Mouse (Mus musculus) thymus, postnatal 10 days (tissue): ENCODE measurements around the gene Cfap54.
A peak's percentile ranks its signal among the peaks of the same experiment; 100 is the strongest.

Experiments
- DNase-seq, 2 experiments: peaks; one replicate each; pipeline ENCODE4 v3.0.0; 2021; ENCODE audit warnings: low spot score in 2 of 2

Cfap54 gene

DNA sequence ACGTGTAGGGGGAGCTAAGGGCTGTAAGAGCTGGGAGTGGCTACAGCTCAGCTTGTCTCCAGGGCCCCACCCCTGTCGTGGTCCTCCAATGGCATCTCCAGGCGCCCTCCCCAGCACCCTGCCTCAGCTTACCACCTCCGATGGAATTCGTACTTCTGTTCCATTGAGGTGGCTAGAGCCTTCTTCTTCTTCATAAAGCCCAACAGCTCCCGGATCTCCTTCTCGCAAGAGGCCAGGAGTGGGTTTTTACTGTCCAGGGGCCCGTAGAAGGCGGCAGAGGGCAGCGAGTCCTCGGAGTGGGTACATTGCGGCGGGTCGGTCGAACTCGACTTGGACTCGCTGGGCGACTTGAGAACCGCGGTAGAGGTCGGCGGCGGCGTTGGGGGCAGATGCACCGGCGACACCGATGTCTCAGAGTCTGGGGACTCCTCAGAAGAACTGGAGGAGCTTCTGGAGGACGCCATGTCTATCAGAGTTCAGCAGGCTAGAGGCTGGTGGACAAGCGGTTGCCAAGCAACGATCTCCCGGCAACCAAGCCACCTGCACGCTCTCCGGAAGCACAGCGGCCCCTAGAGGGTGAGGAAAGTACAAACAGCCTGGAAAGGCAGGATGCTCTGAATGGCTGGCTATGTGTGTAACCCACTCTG, at the start of gene Cfap54:
Gene Cfap54, minus strand, starts transcription at position 486 of the 647 bp plus-strand sequence.
- peak; percentile 84 to 93 for DNase-seq

GRCm38 (mm10) chr10:93130456-93130940, 49.1 kb upstream of the Cfap54 start:
- DNase-seq = no peak

DNA sequence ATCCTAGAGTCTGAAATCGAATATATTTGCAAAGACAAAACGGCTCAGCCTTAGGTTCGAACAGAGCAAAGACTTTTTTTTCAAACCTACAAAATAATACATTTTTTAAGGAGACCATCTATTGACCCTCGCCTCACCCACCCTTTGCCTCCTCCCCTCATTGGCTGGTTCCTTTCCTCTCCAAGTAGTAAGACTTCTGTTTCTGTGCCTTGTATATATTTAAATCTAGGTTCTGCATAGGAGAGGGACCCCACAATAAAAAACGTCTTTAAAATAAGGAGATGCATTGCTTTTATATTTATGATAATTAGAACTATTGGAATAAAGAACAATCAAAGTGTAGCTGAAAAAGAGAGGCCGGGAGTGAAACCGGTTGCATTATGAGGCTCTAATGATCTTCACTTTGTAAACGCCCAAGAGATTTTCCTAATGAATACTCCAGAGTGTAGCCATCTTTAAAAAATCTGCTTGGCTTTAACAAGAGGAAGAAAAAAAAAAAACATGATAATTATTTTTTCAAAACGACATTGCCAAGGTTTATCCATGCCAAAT, 48.6 kb upstream of the Cfap54 start:
- DNase-seq = no peak

- DNase-seq = no peak
Measured at GRCm38 (mm10) chr10:93129345-93129744, 47.9 kb upstream of the Cfap54 start.

- no peak for DNase-seq
Measured at GRCm38 (mm10) chr10:93128566-93128965, 47.1 kb upstream of the Cfap54 start.

DNA sequence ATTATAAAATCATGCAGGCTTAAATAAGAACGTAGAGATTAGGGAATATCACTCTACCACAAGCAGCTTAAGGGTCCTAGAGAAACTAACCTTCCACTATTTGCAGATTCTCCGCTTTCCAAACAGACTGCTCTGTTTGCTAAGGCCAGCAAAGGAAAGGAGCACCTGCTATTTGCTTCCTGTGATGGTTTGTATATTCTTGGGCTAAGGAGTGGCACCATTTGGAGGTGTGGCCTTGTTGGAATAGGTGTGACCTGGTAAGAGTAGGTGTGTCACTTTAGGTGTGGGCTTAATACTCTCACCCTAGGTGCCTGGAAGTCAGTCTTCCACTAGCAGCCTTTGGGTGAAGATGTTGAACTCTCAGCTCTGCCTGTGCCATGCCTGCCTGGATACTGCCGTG, 44.6 kb upstream of the Cfap54 start:
- no peak for DNase-seq

DNA sequence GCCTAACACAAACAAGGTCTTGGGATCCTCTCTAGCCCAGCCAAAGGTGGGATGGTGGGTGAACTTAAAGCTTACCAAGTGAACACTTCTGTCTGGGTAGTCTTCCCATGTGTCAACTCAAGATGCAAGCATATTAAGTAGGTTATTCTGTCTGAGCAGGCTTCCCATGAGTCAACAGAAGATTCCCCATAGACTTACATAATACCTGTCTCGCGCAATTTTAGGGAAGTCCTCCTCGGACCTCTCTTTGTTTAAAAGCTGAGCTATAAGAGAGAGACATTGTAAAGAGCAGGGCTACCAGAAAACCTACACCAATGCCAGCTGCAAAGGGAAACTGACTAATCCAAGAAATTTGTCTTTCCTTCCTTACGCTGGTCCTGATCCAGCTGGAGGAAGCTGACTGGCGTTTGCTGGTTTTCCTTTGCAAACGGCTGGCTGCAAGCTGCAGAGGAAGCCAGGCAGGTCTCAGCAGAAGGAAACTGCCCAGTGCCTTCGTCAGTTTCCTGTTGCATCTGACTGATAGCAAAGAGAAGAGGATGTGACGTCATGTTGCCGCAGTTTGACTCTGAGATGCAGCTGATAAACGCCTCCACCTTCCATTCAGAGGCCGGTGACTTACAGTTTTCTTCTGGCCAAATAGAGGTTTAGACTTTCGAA, 42.7 kb upstream of the Cfap54 start:
- DNase-seq = peak; percentile 84 to 85

DNA sequence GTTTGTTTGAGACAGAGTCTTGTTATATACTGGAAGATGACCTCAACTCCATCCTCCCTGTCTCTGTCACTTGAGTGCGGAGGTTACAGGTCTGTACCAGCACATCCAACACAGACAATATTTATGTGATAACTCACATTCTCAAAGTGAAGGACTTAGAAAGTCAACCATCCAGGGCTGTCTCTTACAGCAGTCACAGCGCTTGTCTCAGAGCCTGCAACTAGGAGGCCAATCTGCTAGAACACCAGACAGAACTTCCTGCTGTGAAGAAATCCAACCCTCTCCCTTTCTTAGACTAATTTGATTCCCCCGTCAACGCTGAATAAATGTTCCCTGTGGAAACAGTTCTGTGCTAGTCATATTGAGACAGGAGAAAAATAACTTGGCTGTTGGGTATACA, 41.9 kb upstream of the Cfap54 start:
- no peak for DNase-seq

DNA sequence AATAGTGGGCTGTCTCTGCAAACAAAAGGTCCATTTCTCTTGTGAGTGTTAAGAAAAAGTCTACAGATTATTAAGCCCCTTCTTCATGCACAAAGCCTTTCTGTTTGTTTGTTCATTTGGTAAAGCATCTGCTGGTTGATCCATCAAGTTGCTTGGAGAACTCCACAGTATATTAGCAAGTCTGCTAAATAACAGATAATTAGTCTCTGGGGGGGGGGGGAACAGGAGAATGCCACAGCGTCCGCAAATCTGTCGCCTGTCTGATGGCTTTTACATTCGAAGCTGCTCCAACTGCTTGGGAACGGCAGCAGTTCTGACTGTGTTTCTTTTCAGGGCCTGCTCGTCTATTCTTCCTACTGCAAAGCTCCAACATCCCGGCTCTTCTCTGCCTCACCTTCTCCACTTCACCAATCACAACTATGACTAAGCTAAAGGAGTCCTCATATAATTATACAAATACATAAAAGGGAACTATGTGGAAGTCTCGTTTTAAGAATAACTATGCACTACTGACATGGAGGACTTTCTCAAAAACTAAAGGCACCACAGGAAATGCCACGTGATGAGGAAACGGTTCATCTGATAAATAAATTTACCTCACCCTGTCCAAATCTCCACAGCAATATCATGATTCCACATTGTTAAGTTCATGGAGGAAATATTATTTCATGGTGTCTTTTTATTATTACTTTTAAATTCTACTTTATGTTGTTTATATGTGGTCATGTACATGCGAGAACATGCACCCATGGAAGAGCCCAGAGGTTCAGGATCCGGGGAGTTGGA, 41.2 kb upstream of the Cfap54 start:
- no peak for DNase-seq

DNA sequence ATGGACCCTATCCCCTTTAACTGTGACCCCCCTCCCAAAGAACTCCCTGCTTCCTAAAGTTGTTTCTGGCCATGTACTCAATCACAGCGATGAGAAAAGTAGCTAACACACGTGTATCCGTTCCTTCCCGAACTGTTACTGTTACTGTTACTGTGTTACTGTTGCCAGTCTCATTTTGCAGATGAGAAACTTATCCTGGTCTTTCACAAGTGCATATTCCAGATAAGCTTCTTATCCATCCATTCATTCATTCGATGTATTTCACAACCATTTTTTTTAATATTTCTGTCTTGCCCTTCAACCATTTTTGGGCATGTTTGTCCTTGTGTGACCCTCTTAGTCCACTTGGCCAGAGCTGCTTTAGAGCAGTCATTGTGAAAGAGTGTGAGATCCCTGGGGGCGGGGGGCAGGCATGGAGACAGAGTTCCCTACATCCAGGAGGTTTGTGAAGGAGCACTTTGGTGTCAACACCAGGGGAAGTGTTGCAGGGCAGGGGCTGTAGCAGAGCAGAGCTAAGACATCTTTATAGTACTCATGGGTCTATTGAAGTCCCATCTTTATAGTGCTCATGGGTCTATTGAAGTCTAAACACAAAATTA, 39.9 kb upstream of the Cfap54 start:
- DNase-seq = no peak

GRCm38 (mm10) chr10:93119809-93120208, 38.4 kb upstream of the Cfap54 start:
- DNase-seq = no peak

DNA sequence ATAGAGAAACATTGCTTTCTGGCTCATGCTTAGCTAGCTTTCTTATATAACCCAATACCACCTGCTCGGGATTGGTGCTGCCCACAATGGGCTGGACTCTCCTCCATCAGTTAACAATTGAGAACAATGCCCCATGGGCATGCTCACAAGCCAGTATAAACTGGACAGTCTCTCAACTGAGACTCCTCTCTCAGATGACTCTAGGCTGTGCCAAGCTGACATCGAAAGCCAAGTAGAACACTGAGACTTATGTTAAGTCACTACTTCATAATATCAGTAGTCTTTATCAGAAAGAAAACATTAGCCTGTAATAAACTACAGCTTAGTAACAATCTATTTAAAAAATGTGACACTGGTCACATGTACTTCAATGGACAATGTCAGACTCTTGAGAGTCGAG, 35.2 kb upstream of the Cfap54 start:
- no peak for DNase-seq

GRCm38 (mm10) chr10:93115743-93116142, 34.3 kb upstream of the Cfap54 start:
- no peak for DNase-seq

DNA sequence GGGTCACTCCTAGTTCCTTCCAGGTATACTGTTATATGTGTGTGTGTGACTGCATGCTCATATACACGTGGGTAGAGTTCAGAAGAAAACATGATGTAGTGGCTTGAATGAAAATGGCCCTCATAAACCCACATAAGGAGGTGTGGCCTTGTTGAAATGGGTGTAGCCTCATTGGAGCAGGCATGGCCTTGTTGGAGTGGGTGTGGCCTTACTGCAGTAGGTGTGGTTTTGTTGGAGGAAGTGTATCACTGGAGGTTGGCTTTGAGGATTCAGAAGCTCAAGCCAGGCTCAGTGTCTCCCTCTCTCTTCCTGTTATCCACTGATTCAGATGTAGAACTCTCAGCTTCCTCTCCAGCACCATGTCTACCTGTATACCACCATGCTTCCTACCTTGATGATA, 33.4 kb upstream of the Cfap54 start:
- DNase-seq = no peak

- no peak for DNase-seq
Measured at GRCm38 (mm10) chr10:93113968-93114367, 32.5 kb upstream of the Cfap54 start.

DNA sequence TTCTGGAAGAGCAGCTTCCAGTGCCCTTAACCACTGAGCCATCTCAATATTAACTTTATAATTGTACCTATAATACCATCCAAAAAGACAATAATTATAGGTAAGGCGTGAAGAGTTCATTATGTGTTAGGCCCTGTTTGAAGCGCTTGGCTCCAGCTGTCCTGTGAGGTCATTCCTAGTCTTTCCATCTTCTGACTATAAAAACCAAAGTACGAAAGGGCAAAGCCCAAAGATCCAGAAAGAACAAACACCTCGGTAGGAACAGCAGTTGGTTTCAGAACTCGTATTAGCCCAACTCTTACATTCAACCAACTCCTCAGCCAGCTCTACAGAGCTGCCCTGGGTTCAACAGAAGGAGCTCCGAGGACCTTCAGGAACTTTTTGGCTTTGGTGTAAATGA, 30.6 kb upstream of the Cfap54 start:
- DNase-seq = no peak

DNA sequence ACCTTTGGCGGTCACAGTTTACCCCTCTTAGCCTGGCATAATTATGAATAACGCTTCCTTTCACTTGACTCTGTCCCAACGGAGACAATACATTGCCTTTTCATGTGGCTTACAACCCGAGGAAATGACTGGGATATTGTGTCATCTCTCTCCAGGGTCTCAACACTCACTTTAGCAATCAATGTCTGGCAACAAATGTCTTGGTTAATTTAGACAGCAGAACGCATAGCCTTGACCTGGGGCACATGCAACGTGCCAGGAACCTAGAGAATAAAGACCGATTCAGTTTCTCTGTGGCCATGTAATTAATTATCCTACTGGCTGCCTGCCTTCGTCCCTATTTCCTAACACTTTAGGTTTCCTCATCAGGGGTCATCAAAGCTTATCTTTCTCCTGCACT, 30.0 kb upstream of the Cfap54 start:
- no peak for DNase-seq

GRCm38 (mm10) chr10:93105358-93105757, 23.9 kb upstream of the Cfap54 start:
- no peak for DNase-seq

DNA sequence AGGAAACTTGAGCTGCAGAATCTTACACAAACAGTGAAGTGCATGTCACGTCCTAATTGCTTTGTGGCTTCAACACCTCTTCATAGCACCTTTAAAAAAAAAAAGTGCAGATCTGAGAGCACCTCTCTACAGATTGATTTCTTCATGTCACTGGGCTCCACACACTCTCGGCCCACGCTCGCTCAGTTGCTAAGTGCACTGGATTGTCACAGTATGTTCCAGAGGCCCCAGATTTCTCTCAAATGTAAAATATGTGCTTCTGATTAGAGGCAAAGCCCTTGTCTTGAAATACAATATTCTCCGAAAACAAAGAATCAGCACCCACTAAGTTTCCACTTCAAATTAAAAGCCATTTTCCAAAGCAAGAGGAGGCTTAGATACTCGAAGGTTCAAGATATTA, 22.9 kb upstream of the Cfap54 start:
- DNase-seq = no peak

DNA sequence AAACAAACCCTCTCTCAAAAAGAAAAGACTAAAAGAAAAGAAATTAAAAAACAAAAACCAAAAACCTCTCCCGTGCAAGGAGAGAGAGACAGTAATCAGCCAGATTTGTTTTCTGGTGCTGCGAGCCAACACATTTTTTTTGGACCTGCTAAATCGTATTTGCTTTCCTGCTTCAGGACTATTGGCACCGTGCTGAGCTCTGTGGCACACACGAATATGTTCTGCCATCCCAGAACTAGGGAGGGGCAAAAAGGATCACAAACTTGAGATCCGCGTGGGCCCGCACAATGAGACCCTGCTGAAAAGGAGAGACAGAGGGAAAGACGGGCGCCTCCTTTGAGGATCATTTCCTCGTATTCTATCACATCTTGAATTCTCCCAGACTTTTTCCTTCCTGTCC, 22.3 kb upstream of the Cfap54 start:
- DNase-seq = no peak

DNA sequence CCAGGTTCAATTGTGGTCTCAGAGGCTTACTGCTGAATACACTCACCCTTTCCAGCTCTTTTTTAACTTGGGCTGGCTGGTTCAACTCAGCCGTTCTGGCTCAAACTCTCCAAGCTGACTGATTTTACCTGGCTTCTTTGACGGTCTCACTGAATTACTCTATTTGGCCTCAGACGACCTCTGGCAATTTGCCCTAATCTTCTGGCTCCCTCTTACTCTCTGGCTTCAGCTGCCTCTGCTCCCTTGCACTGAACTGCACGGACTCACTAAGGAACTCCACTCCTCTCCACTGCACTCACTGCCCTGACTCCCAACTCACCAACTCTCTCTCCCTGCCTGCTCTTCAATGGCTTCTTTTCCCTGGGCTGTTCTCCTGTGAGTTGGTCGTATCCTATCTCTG, 20.9 kb upstream of the Cfap54 start:
- DNase-seq = no peak

DNA sequence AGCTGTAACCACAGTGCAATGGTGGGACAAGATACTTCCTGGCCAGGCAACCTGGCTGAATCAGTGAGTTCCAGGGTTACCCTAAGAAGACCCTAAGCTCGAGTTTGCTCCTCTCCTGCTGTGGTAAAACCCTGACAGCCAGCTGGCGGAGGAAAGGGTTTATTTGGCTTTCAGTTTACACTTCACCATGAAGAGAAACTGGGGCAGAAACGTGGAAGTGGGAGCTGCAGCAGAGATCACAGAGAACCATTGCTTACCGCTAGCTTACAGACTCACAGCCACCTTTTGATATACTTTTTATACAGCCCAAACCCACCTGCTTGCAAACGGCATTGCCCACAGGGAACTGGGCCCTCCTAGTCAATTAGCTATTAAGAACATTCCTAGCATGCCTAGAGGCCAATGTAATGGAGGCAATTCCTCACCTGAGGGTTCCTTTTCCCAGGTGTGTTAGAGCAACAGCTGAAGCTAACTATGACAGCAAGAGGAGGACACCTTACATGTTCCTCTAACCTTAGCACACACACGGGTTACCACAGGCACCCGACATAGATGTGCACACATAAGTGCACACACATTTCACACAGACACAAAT, 16.9 kb upstream of the Cfap54 start:
- DNase-seq = peak; percentile 53 to 59
